Comparison of ENCODE assay signal across 8 mouse cellular contexts in the genomic region with DNA sequence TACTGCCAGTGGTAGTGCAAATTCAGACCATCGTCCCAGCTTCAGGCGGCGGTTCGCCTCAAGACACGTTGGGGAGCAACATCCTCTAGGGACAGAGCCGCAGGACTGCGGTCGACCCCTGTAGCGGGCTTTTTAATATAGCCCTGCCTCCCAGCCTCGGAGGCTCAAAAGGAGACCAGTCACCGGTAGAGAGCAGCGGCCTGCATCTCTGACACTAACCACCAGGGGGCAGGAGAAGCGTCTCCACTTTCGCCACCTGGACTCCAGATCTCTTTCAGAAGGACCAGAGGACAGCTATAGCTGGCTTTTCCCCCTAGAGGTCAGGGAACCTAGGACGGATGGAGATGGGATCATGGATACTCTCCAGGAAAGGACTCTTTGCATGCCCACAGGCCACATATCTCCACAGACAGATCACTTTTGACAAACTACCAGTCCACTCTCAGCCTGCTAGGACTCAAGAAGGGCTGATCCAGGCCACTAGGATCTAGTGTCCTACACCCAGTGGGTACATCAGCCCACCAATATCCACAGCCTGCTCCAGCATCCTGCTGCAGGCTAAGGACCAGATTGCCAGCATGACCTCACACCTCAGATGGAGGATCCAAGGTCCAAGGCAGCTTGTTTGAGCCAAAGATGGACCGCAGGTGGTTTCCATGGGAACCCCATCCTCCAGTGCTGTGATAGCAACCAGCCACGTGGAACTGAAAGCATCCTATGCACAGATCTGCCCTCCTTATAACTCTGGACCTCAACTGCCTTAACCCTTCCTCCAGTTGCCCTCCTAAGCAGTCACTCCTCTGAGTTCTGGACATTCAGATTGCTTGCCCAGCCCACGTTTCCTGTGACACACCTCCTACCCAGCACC.
DNase-seq lines count a peak whose midpoint lies in the region; ATAC-seq lines count a peak whose summit lies in the region.

No protein-coding gene starts in this region.

- H3K4me1 ChIP-seq in hindbrain, embryonic 16.5 days (ENCODE audit: control insufficient read depth, insufficient read depth, low read depth, low read length) = peaks cover 59% of the 10 kb centered on the region

- H3K27ac ChIP-seq in hindbrain, embryonic 16.5 days (ENCODE audit: low read depth, low read length) = peak overlapping the region; percentile 88

- 10% methylated on average over 18 of the region's 18 CpGs for WGBS in hindbrain, embryonic 16.5 days

- peak overlapping the region; percentile 56 for H3K4me2 ChIP-seq in hindbrain, embryonic 16.5 days (ENCODE audit: low read length)

- H3K4me3 ChIP-seq in hindbrain, embryonic 16.5 days (ENCODE audit: low read length) = peak overlapping the region; percentile 27

- peak; percentile 69 for DNase-seq in adipocyte (ENCODE audit: low spot score)
- DNase-seq in cerebellum, postnatal 4 days (ENCODE audit: low spot score in 2 of 2) = peak; percentile 89 to 94
- DNase-seq in gastrocnemius, adult 8-10 months (ENCODE audit: low spot score in 2 of 2) = peak; percentile 79 to 80
- peak; percentile 57 to 72 for DNase-seq in left cerebral cortex, adult 8-10 months (ENCODE audit: low spot score in 2 of 2)
- DNase-seq in right cerebral cortex, postnatal 14 days = peak; percentile 83
- peak; percentile 73 to 87 for DNase-seq in urinary bladder, postnatal 4 days (ENCODE audit: low spot score in 2 of 2)

- no peaks in the 10 kb centered on the region for H3K27me3 ChIP-seq in hindbrain, embryonic 16.5 days (replicated peaks; ENCODE audit: control insufficient read depth, insufficient read depth, low read length)

- 0 out of 2 replicates have a peak, but pooled peaks have one; percentile 23 for ATAC-seq in hindbrain, embryonic 16.5 days
- peak; percentile 73 for ATAC-seq in megakaryocyte progenitor cell, adult 5-6 weeks (replicated peaks; ENCODE audit: poor library complexity)

- no peaks in the 10 kb centered on the region for H3K36me3 ChIP-seq in hindbrain, embryonic 16.5 days (ENCODE audit: control insufficient read depth, insufficient read depth, low read length)

- peak overlapping the region; percentile 59 for H3K9ac ChIP-seq in hindbrain, embryonic 16.5 days (ENCODE audit: low read depth, low read length)

- H3K9me3 ChIP-seq in hindbrain, embryonic 16.5 days (ENCODE audit: control insufficient read depth, low read length) = no peaks in the 10 kb centered on the region

Comparison
In these comparisons a context has a peak if more than half of its experiments do, and no peak if none do; other contexts are left out.
1. Peak in every context shown above with its lines: DNase-seq, ATAC-seq, H3K4me3 ChIP-seq and H3K27ac ChIP-seq.